Mouse (Mus musculus) central nervous system, embryonic 14 days (tissue): ENCODE measurements around the gene Trpc5. TPM values are rescaled to one million over a fixed set of nuclear protein-coding genes. Genes with fewer than 3 reads are reported as not detected.

ENCODE experiments used
- polyA plus RNA-seq: library from polyadenylated mRNA; depleted of rRNA; stranded (reverse); fragments of >200 nt; gene quantifications from 2 replicates; pipeline ENCODE4 v1.2.3, GENCODE M21; 2012; rRNA removed

The Trpc5 gene
- polyA plus RNA-seq = 1.0 and 1.3 TPM in 2 replicates

GRCm38 (mm10) chrX:144688142-144688206 lies at the start of gene Trpc5:
TSS of gene Trpc5 (minus strand) at chrX:144688180.

GRCm38 (mm10) chrX:144688207-144689118 lies 483 bp upstream of the Trpc5 start, which contains the start of gene Rtl4:
TSS of gene Rtl4 (plus strand) at chrX:144688907.

GRCm38 (mm10) chrX:144456281-144456680 lies 231.7 kb downstream of the Trpc5 start, which contains the start of gene Trpc5os:
TSS of gene Trpc5os (plus strand) at chrX:144456581.

Other genes starting within 250 kb of the Trpc5 start
- gene Trpc5os, start 231.6 kb downstream of the Trpc5 start, polyA plus RNA-seq = 0.06 TPM in 1 of 2 replicates, not detected in the other
- 0.32 and 0.55 TPM in 2 replicates for gene Rtl4, start 727 bp upstream of the Trpc5 start, polyA plus RNA-seq